ENCODE assay signal across 9 mouse cellular contexts in the genomic region with DNA sequence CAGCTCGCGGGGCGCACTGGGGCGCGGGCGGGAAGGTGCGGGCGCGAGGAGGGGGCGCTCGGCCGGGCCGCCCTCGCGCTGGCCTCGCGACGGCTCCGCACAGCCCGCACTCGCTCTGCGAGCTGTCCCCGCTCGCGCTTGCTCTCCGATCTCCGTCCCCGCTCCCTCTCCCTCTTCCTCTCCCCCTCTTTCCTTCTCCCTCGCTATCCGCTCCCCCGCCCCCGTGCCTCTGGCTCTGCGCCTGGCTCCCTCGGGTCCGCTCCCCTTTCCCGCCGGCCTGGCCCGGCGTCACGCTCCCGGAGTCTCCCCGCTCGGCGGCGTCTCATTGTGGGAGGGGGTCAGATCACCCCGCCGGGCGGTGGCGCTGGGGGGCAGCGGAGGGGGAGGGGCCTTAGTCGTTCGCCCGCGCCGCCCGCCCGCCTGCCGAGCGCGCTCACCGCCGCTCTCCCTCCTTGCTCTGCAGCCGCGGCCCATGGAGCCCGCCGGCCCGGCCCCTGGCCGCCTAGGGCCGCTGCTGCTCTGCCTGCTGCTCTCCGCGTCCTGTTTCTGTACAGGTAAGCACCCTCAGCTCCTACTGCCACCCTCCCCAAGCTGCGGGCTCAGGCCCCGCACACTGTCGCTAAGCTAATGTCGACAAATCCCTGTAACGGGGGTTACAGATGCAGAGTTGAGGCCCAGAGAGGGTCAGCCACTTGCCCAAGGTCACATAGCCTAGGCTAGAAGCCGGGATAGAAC. TPM values are rescaled to one million over a fixed set of nuclear protein-coding genes. Genes with fewer than 3 reads are reported as not detected.
DNase-seq lines count a peak whose midpoint lies in the region; ATAC-seq and TF ChIP-seq lines count a peak whose summit lies in the region.
"Had no signal": no experiment of that assay in that cellular context is flagged by ENCODE, and none has a peak within 500 bp of the region (broad histone marks: within the 10 kb centered on the region; RNA-seq: fewer than 3 reads in every experiment).

No protein-coding gene starts in this region.

- H3K9ac ChIP-seq in intestine, embryonic 15.5 days = peak overlapping the region; percentile 71

- peak overlapping the region; percentile 94 for H3K27ac ChIP-seq in intestine, embryonic 15.5 days
- peak overlapping the region; percentile 63 for H3K27ac ChIP-seq in small intestine, adult 2 months (ENCODE audit: insufficient read depth, low read depth, low read length)

- H3K4me3 ChIP-seq in intestine, embryonic 15.5 days (replicated peaks) = peak overlapping the region; percentile 76
- H3K4me3 ChIP-seq in small intestine, adult 2 months (ENCODE audit: low read depth, low read length) = peak overlapping the region; percentile 64

- H3K27me3 ChIP-seq in intestine, embryonic 15.5 days (replicated peaks) = no peaks in the 10 kb centered on the region
- H3K27me3 ChIP-seq in small intestine, adult 2 months (ENCODE audit: control insufficient read depth, insufficient read depth, low read length) = peaks cover 11% of the 10 kb centered on the region

- H3K36me3 ChIP-seq in intestine, embryonic 15.5 days = no peaks in the 10 kb centered on the region
- H3K36me3 ChIP-seq in small intestine, adult 2 months (ENCODE audit: control insufficient read depth, insufficient read depth, low read length) = no peaks in the 10 kb centered on the region

- no peak for TF ChIP-seq CTCF in small intestine, adult 2 months (IDR thresholded peaks at IDR 0.05; ENCODE audit: extremely low read depth, insufficient read length, insufficient replicate concordance, low read depth, low read length)

- peaks cover 25% of the 10 kb centered on the region for H3K4me1 ChIP-seq in intestine, embryonic 15.5 days (replicated peaks)
- H3K4me1 ChIP-seq in small intestine, adult 2 months (ENCODE audit: control insufficient read depth, insufficient read depth, insufficient read length, low read length) = no peaks in the 10 kb centered on the region

- peak; percentile 83 for ATAC-seq in intestine, embryonic 15.5 days
- no peak for ATAC-seq in activated CD4-positive, CD25-positive, alpha-beta regulatory T cell, adult 4 months

- H3K4me2 ChIP-seq in intestine, embryonic 15.5 days (replicated peaks) = peak overlapping the region; percentile 82

- no peak for TF ChIP-seq POLR2A in small intestine, adult 2 months (IDR thresholded peaks at IDR 0.05; ENCODE audit: low read depth, low read length)

- WGBS in intestine, embryonic 15.5 days = under 1% methylated on average over 66 of the region's 77 CpGs
- under 1% methylated on average over 64 of the region's 77 CpGs for WGBS in small intestine, adult 2 months

- H3K9me3 ChIP-seq in intestine, embryonic 15.5 days = no peaks in the 10 kb centered on the region

- intact Hi-C loops in left cerebral cortex, postnatal 25 days (cut with DNase I) = loop anchor here (1.0 kb wide), 1 partner anchor 19 kb away; no protein-coding TSS in a partner anchor

- peak; percentile 91 for DNase-seq in adrenal gland, postnatal 14 days
- DNase-seq in embryo, embryonic 10.5 days (ENCODE audit: low spot score) = peak; percentile 79
- peak; percentile 80 for DNase-seq in gastrocnemius, postnatal 25 days
- peak; percentile 84 to 89 for DNase-seq in left cerebral cortex, postnatal 25 days (ENCODE audit: low spot score in 2 of 2)
- DNase-seq in mesoderm, embryonic 11.5 days (ENCODE audit: low read depth, low spot score) = peak; percentile 75

RNA-seq across cellular contexts. Expression of gene Sirpa, which starts 0.7 kb away (rescaled TPM):
- 39.9 and 47.4 TPM in 2 replicates for total RNA-seq in adrenal gland, postnatal 14 days (2021)
- total RNA-seq in gastrocnemius, postnatal 25 days (2021) = 1 to 10 TPM; 6.7 to 7.9 TPM
- 21.3 and 22.1 TPM in 2 replicates for polyA plus RNA-seq in intestine, embryonic 15.5 days (2015; fragmentation: Nextera tagmentation; extraction: Ambion mirVana)
- 100 to 1,000 TPM; 387 to 409 TPM for total RNA-seq in left cerebral cortex, postnatal 25 days (2021)
- 14.1 and 16.0 TPM in 2 replicates for polyA plus RNA-seq in small intestine, adult 2 months (2012; rRNA removed)
- under 1 TPM in 1 of 2 experiments, not detected in 1; 0.16 TPM for polyA plus RNA-seq in activated CD4-positive, CD25-positive, alpha-beta regulatory T cell, adult 4 months (2017; shearing (Covaris generic))

RNA-seq across cellular contexts. Expression of gene F830045P16Rik, which starts 56.9 kb away (rescaled TPM):
- total RNA-seq in adrenal gland, postnatal 14 days (2021) = not detected in 2 replicates
- not detected for total RNA-seq in gastrocnemius, postnatal 25 days (2021)
- not detected in 2 replicates for polyA plus RNA-seq in intestine, embryonic 15.5 days (2015; fragmentation: Nextera tagmentation; extraction: Ambion mirVana)
- total RNA-seq in left cerebral cortex, postnatal 25 days (2021) = under 1 TPM; 0.60 to 0.66 TPM
- not detected in 2 replicates for polyA plus RNA-seq in small intestine, adult 2 months (2012; rRNA removed)
- polyA plus RNA-seq in activated CD4-positive, CD25-positive, alpha-beta regulatory T cell, adult 4 months (2017; shearing (Covaris generic)) = not detected
- polyA plus RNA-seq: gonadal fat pad, adult 2 months had no signal
